ENCODE assay signal across 21 mouse cellular contexts in the genomic region with DNA sequence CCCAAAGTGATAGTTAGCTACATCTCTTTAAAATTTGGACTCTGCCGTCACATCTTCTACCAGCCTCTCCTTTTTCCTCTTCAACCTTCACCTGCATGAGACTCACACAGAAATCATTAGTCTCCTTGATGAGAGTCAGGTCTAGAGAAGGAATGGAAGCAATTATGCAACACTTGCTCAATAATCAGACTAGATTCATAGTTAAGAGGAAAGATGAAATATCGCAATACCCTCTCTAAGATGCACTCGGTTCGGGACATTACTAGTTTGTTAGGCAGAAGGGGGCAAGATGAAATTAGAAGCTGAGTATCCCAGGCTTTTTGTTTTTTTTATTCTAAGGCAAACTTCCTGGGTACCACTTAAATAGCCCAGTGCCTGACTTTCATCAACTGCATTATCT.
"Had no signal": no experiment of that assay in that cellular context is flagged by ENCODE, and none has a peak within 500 bp of the region (broad histone marks: within the 10 kb centered on the region; RNA-seq: fewer than 3 reads in every experiment).

No protein-coding gene starts in this region.

- ATAC-seq: forebrain, embryonic 13.5 days; forebrain, embryonic 14.5 days; forebrain, embryonic 15.5 days; forebrain, embryonic 16.5 days; forebrain, postnatal 0 days had no signal

- DNase-seq: cerebellum, adult 2 months; cerebellum, adult 8-10 months; cerebellum, adult 9-10 months; cerebellum, adult 9-11 months; cerebellum, postnatal 10 days; cerebellum, postnatal 14 days; cerebellum, postnatal 25 days; cerebellum, postnatal 36 days; embryo, embryonic 11 days; forebrain, postnatal 0 days; gastrocnemius, adult 2 months; gastrocnemius, postnatal 10 days; gastrocnemius, postnatal 14 days; gastrocnemius, postnatal 25 days; gastrocnemius, postnatal 36 days; heart, adult 18-20 months; heart, adult 2 months had no signal
